Mouse (Mus musculus): ENCODE measurements around the gene Hpse2. TPM values are rescaled to one million over a fixed set of nuclear protein-coding genes. Genes with fewer than 3 reads are reported as not detected.
"Not testable (repeated sequence)": the region's sequence is repeated elsewhere in the genome, so short reads cannot be mapped to it uniquely, and the experiment has no call there.

The Hpse2 gene
- polyA plus RNA-seq, 1 experiment from 2014 or later = 0.69 TPM

GRCm38 (mm10) chr19:43385451-43385850 is 2.7 kb downstream of the Hpse2 start:
- peaks cover 68% of the 10 kb centered on the region for H3K27me3 ChIP-seq (ENCODE audit: insufficient read depth, low read length)
- H3K9ac ChIP-seq (replicated peaks; ENCODE audit: low read length) = no peak overlapping the region
- no peaks in the 10 kb centered on the region for H3K9me3 ChIP-seq (ENCODE audit: low read length)
- peak overlapping the region; percentile 56 for H3K4me2 ChIP-seq (replicated peaks; ENCODE audit: low read depth, low read length)
- H3K27ac ChIP-seq (ENCODE audit: low read length) = no peak overlapping the region
- peak overlapping the region; percentile 40 for H3K4me3 ChIP-seq (ENCODE audit: low read length)
- peaks cover 24% of the 10 kb centered on the region for H3K4me1 ChIP-seq (ENCODE audit: insufficient read depth, low read length)
- WGBS = 4% methylated on average over 13 of the region's 13 CpGs
- no peak for ATAC-seq (ENCODE audit: low FRiP score, low TSS enrichment)
- no peaks in the 10 kb centered on the region for H3K36me3 ChIP-seq (ENCODE audit: insufficient read depth, low read length)

- no peaks in the 10 kb centered on the region for H3K36me3 ChIP-seq (ENCODE audit: insufficient read depth, low read length)
- under 1% methylated on average over 25 of the region's 25 CpGs for WGBS
- peaks cover 68% of the 10 kb centered on the region for H3K27me3 ChIP-seq (ENCODE audit: insufficient read depth, low read length)
- peak overlapping the region; percentile 56 for H3K4me2 ChIP-seq (replicated peaks; ENCODE audit: low read depth, low read length)
- ATAC-seq (ENCODE audit: low FRiP score, low TSS enrichment) = no peak
- no peak overlapping the region for H3K27ac ChIP-seq (ENCODE audit: low read length)
- H3K9ac ChIP-seq (replicated peaks; ENCODE audit: low read length) = 0 out of 2 replicates have a peak overlapping the region, but pooled peaks have one; percentile 31
- peak overlapping the region; percentile 39 for H3K4me3 ChIP-seq (ENCODE audit: low read length)
- no peaks in the 10 kb centered on the region for H3K9me3 ChIP-seq (ENCODE audit: low read length)
- H3K4me1 ChIP-seq (ENCODE audit: insufficient read depth, low read length) = peaks cover 24% of the 10 kb centered on the region
Measured at GRCm38 (mm10) chr19:43384978-43385431, 3.1 kb downstream of the Hpse2 start.

- 7% methylated on average over 19 of the region's 19 CpGs for WGBS
- H3K9ac ChIP-seq (replicated peaks; ENCODE audit: low read length) = 0 out of 2 replicates have a peak overlapping the region, but pooled peaks have one; percentile 31
- ATAC-seq (ENCODE audit: low FRiP score, low TSS enrichment) = no peak
- H3K4me1 ChIP-seq (ENCODE audit: insufficient read depth, low read length) = peaks cover 24% of the 10 kb centered on the region
- H3K4me2 ChIP-seq (replicated peaks; ENCODE audit: low read depth, low read length) = peak overlapping the region; percentile 56
- H3K9me3 ChIP-seq (ENCODE audit: low read length) = no peaks in the 10 kb centered on the region
- no peaks in the 10 kb centered on the region for H3K36me3 ChIP-seq (ENCODE audit: insufficient read depth, low read length)
- H3K27me3 ChIP-seq (ENCODE audit: insufficient read depth, low read length) = peaks cover 62% of the 10 kb centered on the region
- H3K4me3 ChIP-seq (ENCODE audit: low read length) = peak overlapping the region; percentile 39
- H3K27ac ChIP-seq (ENCODE audit: low read length) = no peak overlapping the region
Measured at GRCm38 (mm10) chr19:43384346-43384977, 3.7 kb downstream of the Hpse2 start.

GRCm38 (mm10) chr19:43358830-43359229 is 29.3 kb downstream of the Hpse2 start:
- Histone ChIP-seq H3K4me3 (ENCODE audit: low read length) (no peak overlapping the region), H3K36me3 (ENCODE audit: insufficient read depth, low read length) (no peaks in the 10 kb centered on the region), H3K9ac (replicated peaks; ENCODE audit: low read length) (no peak overlapping the region), H3K27me3 (ENCODE audit: insufficient read depth, low read length) (no peaks in the 10 kb centered on the region), H3K4me1 (ENCODE audit: insufficient read depth, low read length) (no peaks in the 10 kb centered on the region), H3K27ac (ENCODE audit: low read length) (no peak overlapping the region), H3K4me2 (replicated peaks; ENCODE audit: low read depth, low read length) (no peak overlapping the region), H3K9me3 (ENCODE audit: low read length) (peaks cover 4% of the 10 kb centered on the region)
- ATAC-seq (ENCODE audit: low FRiP score, low TSS enrichment) = no peak
- 87% methylated on average over 3 of the region's 3 CpGs for WGBS

GRCm38 (mm10) chr19:43311125-43311524 is 77.0 kb downstream of the Hpse2 start:
- ATAC-seq (ENCODE audit: low FRiP score, low TSS enrichment) = no peak

GRCm38 (mm10) chr19:43306756-43307155 is 81.4 kb downstream of the Hpse2 start:
- Histone ChIP-seq H3K9me3 (ENCODE audit: low read length) (0 out of 2 replicates have a peak, but pooled peaks cover 4% of the 10 kb centered on the region), H3K4me1 (ENCODE audit: insufficient read depth, low read length) (no peaks in the 10 kb centered on the region), H3K9ac (replicated peaks; ENCODE audit: low read length) (no peak overlapping the region), H3K27me3 (ENCODE audit: insufficient read depth, low read length) (no peaks in the 10 kb centered on the region), H3K4me3 (ENCODE audit: low read length) (no peak overlapping the region), H3K27ac (ENCODE audit: low read length) (no peak overlapping the region), H3K4me2 (replicated peaks; ENCODE audit: low read depth, low read length) (no peak overlapping the region), H3K36me3 (ENCODE audit: insufficient read depth, low read length) (no peaks in the 10 kb centered on the region)
- ATAC-seq (ENCODE audit: low FRiP score, low TSS enrichment) = no peak

More at GRCm38 (mm10) chr19:43311125-43311524, 77.0 kb downstream of the Hpse2 start:
- Histone ChIP-seq H3K4me3 (ENCODE audit: low read length) (no peak overlapping the region), H3K27me3 (ENCODE audit: insufficient read depth, low read length) (no peaks in the 10 kb centered on the region), H3K9ac (replicated peaks; ENCODE audit: low read length) (no peak overlapping the region), H3K27ac (ENCODE audit: low read length) (no peak overlapping the region), H3K4me1 (ENCODE audit: insufficient read depth, low read length) (no peaks in the 10 kb centered on the region), H3K36me3 (ENCODE audit: insufficient read depth, low read length) (no peaks in the 10 kb centered on the region), H3K9me3 (ENCODE audit: low read length) (0 out of 2 replicates have a peak, but pooled peaks cover 1% of the 10 kb centered on the region), H3K4me2 (replicated peaks; ENCODE audit: low read depth, low read length) (no peak overlapping the region)

GRCm38 (mm10) chr19:43281336-43281735 is 106.8 kb downstream of the Hpse2 start:
- WGBS = 93% methylated on average over 1 of the region's 1 CpGs
- H3K9me3 ChIP-seq (ENCODE audit: low read length); H3K27ac ChIP-seq (ENCODE audit: low read length); H3K4me3 ChIP-seq (ENCODE audit: low read length); H3K36me3 ChIP-seq (ENCODE audit: insufficient read depth, low read length); ATAC-seq (ENCODE audit: low FRiP score, low TSS enrichment); H3K4me1 ChIP-seq (ENCODE audit: insufficient read depth, low read length); H3K4me2 ChIP-seq (replicated peaks; ENCODE audit: low read depth, low read length); H3K9ac ChIP-seq (replicated peaks; ENCODE audit: low read length); H3K27me3 ChIP-seq (ENCODE audit: insufficient read depth, low read length): not testable (repeated sequence)

GRCm38 (mm10) chr19:43243993-43244392 is 144.2 kb downstream of the Hpse2 start:
- no peak for ATAC-seq (ENCODE audit: low FRiP score, low TSS enrichment)
- H3K27ac ChIP-seq (ENCODE audit: low read length) = no peak overlapping the region

GRCm38 (mm10) chr19:43231711-43232110 is 156.4 kb downstream of the Hpse2 start:
- H3K4me2 ChIP-seq (replicated peaks; ENCODE audit: low read depth, low read length) = no peak overlapping the region
- 0 out of 2 replicates have a peak overlapping the region, but pooled peaks have one; percentile 14 for H3K27ac ChIP-seq (ENCODE audit: low read length)
- no peak for ATAC-seq (ENCODE audit: low FRiP score, low TSS enrichment)
- no peaks in the 10 kb centered on the region for H3K27me3 ChIP-seq (ENCODE audit: insufficient read depth, low read length)
- H3K4me3 ChIP-seq (ENCODE audit: low read length) = no peak overlapping the region
- no peaks in the 10 kb centered on the region for H3K9me3 ChIP-seq (ENCODE audit: low read length)
- H3K4me1 ChIP-seq (ENCODE audit: insufficient read depth, low read length) = no peaks in the 10 kb centered on the region
- no peak overlapping the region for H3K9ac ChIP-seq (replicated peaks; ENCODE audit: low read length)
- no peaks in the 10 kb centered on the region for H3K36me3 ChIP-seq (ENCODE audit: insufficient read depth, low read length)
- WGBS = 29% methylated on average over 3 of the region's 3 CpGs

More at GRCm38 (mm10) chr19:43243993-43244392, 144.2 kb downstream of the Hpse2 start:
- H3K36me3 ChIP-seq (ENCODE audit: insufficient read depth, low read length) = no peaks in the 10 kb centered on the region
- no peaks in the 10 kb centered on the region for H3K9me3 ChIP-seq (ENCODE audit: low read length)
- 66% methylated on average over 4 of the region's 4 CpGs for WGBS
- no peak overlapping the region for H3K9ac ChIP-seq (replicated peaks; ENCODE audit: low read length)
- H3K4me1 ChIP-seq (ENCODE audit: insufficient read depth, low read length) = no peaks in the 10 kb centered on the region
- no peak overlapping the region for H3K4me2 ChIP-seq (replicated peaks; ENCODE audit: low read depth, low read length)
- H3K27me3 ChIP-seq (ENCODE audit: insufficient read depth, low read length) = no peaks in the 10 kb centered on the region
- H3K4me3 ChIP-seq (ENCODE audit: low read length) = no peak overlapping the region

GRCm38 (mm10) chr19:43193562-43193961 is 194.6 kb downstream of the Hpse2 start:
- H3K4me3 ChIP-seq (ENCODE audit: low read length) = no peak overlapping the region
- H3K27me3 ChIP-seq (ENCODE audit: insufficient read depth, low read length) = no peaks in the 10 kb centered on the region
- ATAC-seq (ENCODE audit: low FRiP score, low TSS enrichment) = no peak
- no peaks in the 10 kb centered on the region for H3K36me3 ChIP-seq (ENCODE audit: insufficient read depth, low read length)
- H3K27ac ChIP-seq (ENCODE audit: low read length) = no peak overlapping the region
- 61% methylated on average over 3 of the region's 3 CpGs for WGBS
- no peak overlapping the region for H3K4me2 ChIP-seq (replicated peaks; ENCODE audit: low read depth, low read length)
- H3K4me1 ChIP-seq (ENCODE audit: insufficient read depth, low read length) = no peaks in the 10 kb centered on the region
- H3K9ac ChIP-seq (replicated peaks; ENCODE audit: low read length) = no peak overlapping the region
- no peaks in the 10 kb centered on the region for H3K9me3 ChIP-seq (ENCODE audit: low read length)

All from kidney, embryonic 16.5 days (tissue).